Mouse (Mus musculus) embryonic facial prominence, embryonic 15.5 days (tissue): ENCODE results near the gene Plxdc1. TPM values are rescaled to one million over a fixed set of nuclear protein-coding genes. Genes with fewer than 3 reads are reported as not detected.

Experiments
- ATAC-seq: fragments of 200-750 bp; cut with Nextera tagmentation; 2 replicates; pipeline ENCODE4 v1.8.0; 2017; ENCODE audit warnings: low read depth, moderate TSS enrichment; ENCODE audit not compliant: insufficient number of reproducible peaks, low FRiP score, low TSS enrichment
- H3K27ac ChIP-seq: fragments of 300-500 bp; sonication (generic); replicated peaks from 2 replicates; pipeline ENCODE4 v1.5.1; 2015; ENCODE audit warnings: mild to moderate bottlenecking, inconsistent platforms
- H3K27me3 ChIP-seq: fragments of 300-500 bp; sonication (generic); 2 replicates; pipeline ENCODE4 v1.6.1; 2015; ENCODE audit warnings: inconsistent platforms
- H3K36me3 ChIP-seq: fragments of 300-500 bp; sonication (generic); 2 replicates; pipeline ENCODE4 v1.6.1; 2015; ENCODE audit warnings: mild to moderate bottlenecking, inconsistent platforms
- H3K4me1 ChIP-seq: fragments of 300-500 bp; sonication (generic); 2 replicates; pipeline ENCODE4 v1.6.1; 2015; ENCODE audit warnings: inconsistent platforms
- H3K4me2 ChIP-seq: fragments of 300-500 bp; sonication (generic); replicated peaks from 2 replicates; pipeline ENCODE4 v1.6.1; 2015; ENCODE audit warnings: mild to moderate bottlenecking, inconsistent platforms
- H3K4me3 ChIP-seq: fragments of 300-500 bp; sonication (generic); replicated peaks from 2 replicates; pipeline ENCODE4 v1.5.1; 2015; ENCODE audit warnings: mild to moderate bottlenecking, inconsistent platforms
- H3K9ac ChIP-seq: fragments of 300-500 bp; sonication (generic); 2 replicates; pipeline ENCODE4 v1.6.1; 2015; ENCODE audit warnings: inconsistent platforms
- H3K9me3 ChIP-seq: fragments of 300-500 bp; sonication (generic); replicated peaks from 2 replicates; pipeline ENCODE4 v1.6.1; 2016; ENCODE audit warnings: inconsistent platforms
- WGBS: fragments of 180-500 bp; shearing (Covaris S2); methylation state at CpG from one replicate; pipeline ENCODE4 v1.1.7; 2015; 5-methylcytosine and 5-hydroxymethylcytosine counted together
- polyA plus RNA-seq: library from polyadenylated mRNA; unstranded; fragments of >200 nt; fragmentation: Nextera tagmentation; extraction: Ambion mirVana; gene quantifications from 2 replicates; pipeline ENCODE4 v1.2.1, GENCODE M21; 2015

Plxdc1 gene
- polyA plus RNA-seq, 1 experiment from 2014 or later: 2.3 TPM

- no peaks in the 10 kb centered on the region for H3K9me3 ChIP-seq
- ATAC-seq: no peak
- H3K4me3 ChIP-seq: no peak overlapping the region
- no peaks in the 10 kb centered on the region for H3K4me1 ChIP-seq
- no peaks in the 10 kb centered on the region for H3K27me3 ChIP-seq
- H3K27ac ChIP-seq: no peak overlapping the region
- 86% methylated on average over 9 of the region's 9 CpGs for WGBS
- H3K9ac ChIP-seq: no peak overlapping the region
- no peaks in the 10 kb centered on the region for H3K36me3 ChIP-seq
- no peak overlapping the region for H3K4me2 ChIP-seq
These were observed 79.3 kb downstream of the Plxdc1 start for GRCm38 (mm10) chr11:97906905-97907304.

DNA sequence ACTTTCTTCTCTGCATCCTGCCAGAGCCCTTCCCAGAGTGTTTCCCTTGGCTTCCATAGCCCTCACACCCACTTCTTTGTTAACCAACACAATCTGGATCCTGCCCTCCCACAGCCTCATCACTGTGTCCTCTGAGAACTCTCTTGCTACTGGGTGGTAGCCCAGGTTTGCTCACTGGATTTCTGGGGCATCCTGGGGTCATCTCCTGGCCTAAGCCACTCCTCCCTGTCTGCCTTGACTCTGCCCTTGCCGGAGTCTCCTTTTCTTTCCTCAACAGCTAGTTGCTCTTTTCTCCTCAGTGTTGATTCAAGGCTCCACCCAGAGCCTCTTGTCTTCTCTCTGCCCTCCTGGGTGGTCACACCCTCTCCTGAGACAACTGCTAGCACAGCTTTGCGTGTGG lies 80.3 kb downstream of the Plxdc1 start:
- no peak overlapping the region for H3K27ac ChIP-seq
- no peaks in the 10 kb centered on the region for H3K4me1 ChIP-seq
- WGBS: 68% methylated on average over 2 of the region's 2 CpGs
- no peak overlapping the region for H3K4me3 ChIP-seq
- no peaks in the 10 kb centered on the region for H3K36me3 ChIP-seq
- H3K27me3 ChIP-seq: no peaks in the 10 kb centered on the region
- no peak for ATAC-seq
- H3K9me3 ChIP-seq: no peaks in the 10 kb centered on the region
- no peak overlapping the region for H3K4me2 ChIP-seq
- no peak overlapping the region for H3K9ac ChIP-seq

GRCm38 (mm10) chr11:97905540-97905939 lies 80.7 kb downstream of the Plxdc1 start:
- Histone ChIP-seq H3K9ac (no peak overlapping the region), H3K36me3 (no peaks in the 10 kb centered on the region), H3K4me2 (no peak overlapping the region), H3K27ac (no peak overlapping the region), H3K4me1 (no peaks in the 10 kb centered on the region), H3K4me3 (no peak overlapping the region), H3K27me3 (no peaks in the 10 kb centered on the region), H3K9me3 (no peaks in the 10 kb centered on the region)
- 85% methylated on average over 2 of the region's 2 CpGs for WGBS
- ATAC-seq: no peak

DNA sequence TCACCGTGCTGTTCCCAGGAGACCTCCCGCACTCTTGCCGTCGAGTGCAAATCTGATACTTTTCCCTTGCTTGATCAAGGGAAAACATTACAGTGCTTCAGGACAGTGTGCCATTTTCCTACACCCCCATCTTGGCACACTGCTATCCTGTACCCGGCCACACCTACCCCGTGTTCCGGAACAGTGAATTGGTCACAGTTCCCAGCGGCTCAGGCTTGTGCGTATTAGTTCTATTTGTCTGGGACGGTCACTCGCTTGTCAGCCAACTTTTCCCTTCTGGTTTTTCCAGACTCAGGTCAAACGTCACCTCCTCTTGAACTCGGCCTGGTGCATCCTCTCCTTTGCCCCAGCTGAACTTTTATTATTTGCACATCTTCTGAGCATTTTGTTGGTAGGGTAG lies 81.4 kb downstream of the Plxdc1 start:
- Histone ChIP-seq H3K27ac (no peak overlapping the region), H3K9ac (no peak overlapping the region), H3K27me3 (no peaks in the 10 kb centered on the region), H3K4me2 (no peak overlapping the region), H3K9me3 (no peaks in the 10 kb centered on the region), H3K4me3 (no peak overlapping the region), H3K4me1 (no peaks in the 10 kb centered on the region), H3K36me3 (no peaks in the 10 kb centered on the region)
- 72% methylated on average over 13 of the region's 13 CpGs for WGBS
- ATAC-seq: no peak

- Histone ChIP-seq H3K36me3 (no peaks in the 10 kb centered on the region), H3K27me3 (no peaks in the 10 kb centered on the region), H3K4me1 (peaks cover 3% of the 10 kb centered on the region; the same call in 1 of the 2 replicates), H3K4me2 (no peak overlapping the region), H3K9ac (no peak overlapping the region), H3K9me3 (no peaks in the 10 kb centered on the region), H3K27ac (no peak overlapping the region), H3K4me3 (no peak overlapping the region)
- WGBS: 80% methylated on average over 6 of the region's 6 CpGs
- no peak for ATAC-seq
These were observed 84.4 kb downstream of the Plxdc1 start for GRCm38 (mm10) chr11:97901806-97902205.

- Histone ChIP-seq H3K4me1 (peaks cover 5% of the 10 kb centered on the region; the same call in 1 of the 2 replicates), H3K9me3 (no peaks in the 10 kb centered on the region), H3K9ac (no peak overlapping the region), H3K27ac (no peak overlapping the region), H3K36me3 (no peaks in the 10 kb centered on the region), H3K4me3 (no peak overlapping the region), H3K27me3 (no peaks in the 10 kb centered on the region), H3K4me2 (no peak overlapping the region)
- peak; percentile 43; the same call in 1 of the 2 replicates for ATAC-seq
- WGBS: 3% methylated on average over 2 of the region's 2 CpGs
These were observed 86.4 kb downstream of the Plxdc1 start for GRCm38 (mm10) chr11:97899822-97900221.

DNA sequence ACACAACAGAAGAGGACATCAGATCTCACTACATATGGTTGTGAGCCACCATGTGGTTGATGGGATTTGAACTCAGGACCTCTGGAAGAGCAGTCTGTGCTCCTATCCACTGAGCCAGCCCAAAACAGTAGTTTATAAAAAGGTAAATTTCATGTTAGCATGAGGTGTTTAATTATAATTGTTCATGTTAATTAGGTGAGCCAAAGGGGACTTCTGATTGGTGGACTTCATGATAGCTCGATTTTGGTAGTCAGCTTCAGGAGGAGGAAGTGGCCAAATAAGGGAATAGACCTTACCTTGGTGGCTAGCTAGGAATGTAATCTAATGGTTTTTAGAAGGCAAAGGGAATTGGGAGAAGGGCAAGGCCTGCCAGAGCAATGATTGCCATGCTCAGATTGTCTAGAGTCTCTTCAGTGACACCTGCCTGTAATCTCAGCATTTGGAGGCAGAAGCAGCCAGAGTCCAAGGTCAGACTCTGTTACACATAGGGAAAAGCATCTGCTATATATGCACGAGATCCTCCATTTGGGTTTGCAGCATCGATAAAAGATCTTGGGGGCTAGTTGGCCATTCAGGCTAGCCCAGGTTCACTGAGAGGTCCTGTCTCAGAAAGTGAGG lies 88.6 kb downstream of the Plxdc1 start:
- no peaks in the 10 kb centered on the region for H3K27me3 ChIP-seq
- H3K4me1 ChIP-seq: peaks cover 5% of the 10 kb centered on the region; the same call in 1 of the 2 replicates
- no peak for ATAC-seq
- H3K4me2 ChIP-seq: no peak overlapping the region
- H3K27ac ChIP-seq: no peak overlapping the region
- H3K9me3 ChIP-seq: no peaks in the 10 kb centered on the region
- H3K4me3 ChIP-seq: no peak overlapping the region
- no peaks in the 10 kb centered on the region for H3K36me3 ChIP-seq
- WGBS: 77% methylated on average over 3 of the region's 3 CpGs
- H3K9ac ChIP-seq: no peak overlapping the region

GRCm38 (mm10) chr11:97896655-97897054 lies 89.6 kb downstream of the Plxdc1 start:
- Histone ChIP-seq H3K4me2 (no peak overlapping the region), H3K27me3 (no peaks in the 10 kb centered on the region), H3K4me3 (no peak overlapping the region), H3K9me3 (no peaks in the 10 kb centered on the region), H3K9ac (no peak overlapping the region), H3K27ac (no peak overlapping the region), H3K4me1 (peaks cover 5% of the 10 kb centered on the region; the same call in 1 of the 2 replicates), H3K36me3 (no peaks in the 10 kb centered on the region)
- WGBS: 45% methylated on average over 4 of the region's 4 CpGs
- ATAC-seq: no peak

- WGBS: 68% methylated on average over 5 of the region's 5 CpGs
- H3K9ac ChIP-seq: no peak overlapping the region
- H3K4me3 ChIP-seq: no peak overlapping the region
- H3K4me1 ChIP-seq: peaks cover 2% of the 10 kb centered on the region; the same call in 1 of the 2 replicates
- no peaks in the 10 kb centered on the region for H3K27me3 ChIP-seq
- H3K36me3 ChIP-seq: no peaks in the 10 kb centered on the region
- no peak for ATAC-seq
- H3K4me2 ChIP-seq: no peak overlapping the region
- H3K27ac ChIP-seq: no peak overlapping the region
- H3K9me3 ChIP-seq: no peaks in the 10 kb centered on the region
These were observed 94.4 kb downstream of the Plxdc1 start for GRCm38 (mm10) chr11:97891821-97892220.

DNA sequence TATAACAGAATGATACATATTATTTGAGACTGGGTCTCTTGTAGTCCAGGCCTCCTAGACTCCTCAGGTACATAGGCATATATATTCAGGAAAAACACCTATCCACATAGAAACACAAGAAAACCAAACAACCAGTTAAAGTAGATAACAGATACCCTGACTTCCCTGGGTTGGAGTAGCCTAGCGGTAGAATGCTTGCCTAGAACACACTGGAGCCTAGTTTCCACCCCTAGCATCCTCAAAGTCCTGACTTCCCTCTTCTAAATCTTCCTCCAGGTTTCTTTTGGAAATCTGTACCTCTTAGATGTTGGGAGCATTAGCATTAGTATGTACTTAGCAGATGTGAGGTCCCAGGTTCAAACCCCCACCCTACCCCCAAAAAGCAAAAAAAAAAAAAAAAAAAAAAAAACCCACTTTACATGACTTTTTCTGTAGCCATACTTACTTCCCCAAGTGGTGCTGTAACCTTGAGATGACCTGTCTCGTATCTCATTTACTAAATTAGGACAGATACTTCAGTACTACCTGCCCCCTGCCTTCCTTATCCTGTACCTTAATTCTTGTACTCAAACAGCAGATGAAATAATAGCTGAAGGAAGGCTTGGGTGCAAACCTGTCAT lies 100.8 kb downstream of the Plxdc1 start:
- Histone ChIP-seq H3K27me3 (no peaks in the 10 kb centered on the region), H3K9ac (no peak overlapping the region), H3K4me3 (no peak overlapping the region), H3K4me2 (no peak overlapping the region), H3K27ac (no peak overlapping the region), H3K36me3 (no peaks in the 10 kb centered on the region), H3K4me1 (no peaks in the 10 kb centered on the region), H3K9me3 (no peaks in the 10 kb centered on the region)
- no peak for ATAC-seq
- WGBS: 97% methylated on average over 2 of the region's 2 CpGs

GRCm38 (mm10) chr11:97884601-97885185 lies 101.6 kb downstream of the Plxdc1 start:
- Histone ChIP-seq H3K9me3 (no peaks in the 10 kb centered on the region), H3K9ac (peak overlapping the region; percentile 23; the same call in 1 of the 2 replicates), H3K27ac (peak overlapping the region; percentile 83), H3K4me3 (peak overlapping the region; percentile 56), H3K36me3 (no peaks in the 10 kb centered on the region), H3K4me2 (peak overlapping the region; percentile 59), H3K4me1 (no peaks in the 10 kb centered on the region), H3K27me3 (no peaks in the 10 kb centered on the region)
- ATAC-seq: no peak
- 27% methylated on average over 7 of the region's 7 CpGs for WGBS
